Comparison of ENCODE assay signal across 8 mouse cellular contexts in the genomic region with DNA sequence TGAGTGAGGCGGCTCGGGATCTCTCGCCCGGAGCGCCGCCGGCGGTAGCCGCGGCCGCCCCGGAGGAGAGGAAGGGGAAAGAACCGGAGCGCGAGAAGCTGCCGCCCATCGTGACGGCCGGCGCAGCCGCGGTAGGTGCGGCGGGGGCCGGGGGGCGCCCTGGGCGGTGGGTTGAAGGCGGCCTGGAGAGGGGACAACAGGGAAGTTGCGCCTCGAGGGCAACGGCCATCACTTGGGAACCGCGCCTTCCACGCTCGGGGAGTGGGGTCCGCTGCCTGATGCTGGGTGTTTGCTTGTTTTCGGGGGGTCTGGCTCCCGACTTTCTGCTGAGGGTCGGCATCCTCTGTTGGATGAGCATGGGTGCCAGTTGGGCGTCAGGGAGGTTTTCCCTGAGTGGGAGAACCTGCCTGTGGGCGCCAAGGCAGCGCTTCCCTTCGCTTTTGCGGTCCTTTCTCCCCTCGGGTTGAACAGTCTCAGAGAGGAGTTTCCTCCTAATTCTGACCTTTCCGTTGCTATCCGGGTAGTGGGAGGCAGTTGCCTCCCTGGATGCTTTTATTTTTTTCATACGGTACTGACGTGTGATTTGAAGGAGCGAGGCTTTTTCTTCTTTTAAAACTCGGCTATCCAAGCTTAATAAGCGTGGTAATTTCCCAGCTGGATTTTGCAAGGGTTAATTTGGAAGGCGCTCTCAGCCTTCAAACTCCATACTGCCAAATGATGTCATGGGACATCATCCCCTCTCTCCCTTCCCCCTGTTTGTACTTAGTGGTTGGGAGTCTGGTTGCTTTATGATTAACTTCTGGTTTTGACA. TPM values are rescaled to one million over a fixed set of nuclear protein-coding genes. Genes with fewer than 3 reads are reported as not detected.
A peak's percentile ranks its signal among the peaks of the same experiment; 100 is the strongest.
DNase-seq lines count a peak whose midpoint lies in the region; ATAC-seq and TF ChIP-seq lines count a peak whose summit lies in the region.

No protein-coding gene starts in this region.

- no peaks in the 10 kb centered on the region for H3K9me3 ChIP-seq in limb, embryonic 13.5 days

- no peaks in the 10 kb centered on the region for H3K4me1 ChIP-seq in embryonic fibroblast, embryonic 13.5 days (ENCODE audit: control insufficient read depth, insufficient read depth, low read length)
- no peaks in the 10 kb centered on the region for H3K4me1 ChIP-seq in limb, embryonic 13.5 days

- H3K36me3 ChIP-seq in limb, embryonic 13.5 days, result no peaks in the 10 kb centered on the region

- peak overlapping the region; percentile 86 for H3K4me2 ChIP-seq in limb, embryonic 13.5 days (replicated peaks)

- DNase-seq in ovary, postnatal 10 days (ENCODE audit: low spot score), result peak; percentile 42
- no peak for DNase-seq in ovary, postnatal 36 days (ENCODE audit: low spot score)
- DNase-seq in heart, postnatal 10 days, result peak; percentile 63 to 65
- peak; percentile 84 for DNase-seq in neural tube, embryonic 10.5 days (ENCODE audit: extremely low spot score, low spot score)
- no peak for DNase-seq in c-Kit-positive CD71-positive TER-119-positive erythroid progenitor cells, embryonic 14.5 days (ENCODE audit: low spot score)

- no peak for TF ChIP-seq CTCF in embryonic fibroblast, embryonic 13.5 days (IDR thresholded peaks at IDR 0.05; ENCODE audit: borderline replicate concordance, insufficient read depth, low read length)

- peak; percentile 24 for ATAC-seq in activated CD4-positive, CD25-positive, alpha-beta regulatory T cell, adult 4 months
- ATAC-seq in limb, embryonic 13.5 days (ENCODE audit: low FRiP score, low read depth), result peak; percentile 83

- peaks cover 10% of the 10 kb centered on the region for H3K27me3 ChIP-seq in limb, embryonic 13.5 days

- no peak overlapping the region for H3K27ac ChIP-seq in embryonic fibroblast, embryonic 13.5 days (ENCODE audit: insufficient read depth, low read length)
- peak overlapping the region; percentile 58 for H3K27ac ChIP-seq in limb, embryonic 13.5 days

- WGBS in limb, embryonic 13.5 days, result under 1% methylated on average over 49 of the region's 53 CpGs

- intact Hi-C loops in heart, postnatal 10 days (cut with DNase I), result loop anchor here (2.0 to 10.0 kb wide), 3 partner anchors 16 to 460 kb away; partner anchors contain the start of gene Ppp1r3c

- H3K4me3 ChIP-seq in embryonic fibroblast, embryonic 13.5 days (ENCODE audit: insufficient read depth, low read length), result peak overlapping the region; percentile 74
- peak overlapping the region; percentile 77 for H3K4me3 ChIP-seq in limb, embryonic 13.5 days

- TF ChIP-seq POLR2A in embryonic fibroblast, embryonic 13.5 days (IDR thresholded peaks at IDR 0.05; ENCODE audit: low read depth, low read length), result no peak

- H3K9ac ChIP-seq in limb, embryonic 13.5 days, result peak overlapping the region; percentile 88

RNA-seq across cellular contexts. Expression of gene Hectd2, which starts 0.6 kb away (rescaled TPM):
- polyA plus RNA-seq in activated CD4-positive, CD25-positive, alpha-beta regulatory T cell, adult 4 months (2017; shearing (Covaris generic)), result 1 to 10 TPM in 1 of 2 experiments, under 1 TPM in 1; 0.63 to 1.5 TPM
- polyA plus RNA-seq in embryonic fibroblast, embryonic 13.5 days (2011; ENCODE audit: insufficient read length, low read depth, missing spikeins), result 7.9 and 9.1 TPM in 2 replicates
- total RNA-seq in heart, postnatal 10 days (2021), result 1 to 10 TPM; 3.0 to 3.1 TPM
- polyA plus RNA-seq in limb, embryonic 13.5 days (2015; fragmentation: Nextera tagmentation; extraction: Ambion mirVana), result 2.7 and 3.1 TPM in 2 replicates

Comparison
In these comparisons a context has a peak if more than half of its experiments do, and no peak if none do; other contexts are left out.
1. DNase-seq: peak in ovary, postnatal 10 days (single experiment), heart, postnatal 10 days (2 of 2) and neural tube, embryonic 10.5 days (single experiment); none in ovary, postnatal 36 days (single experiment) and c-Kit-positive CD71-positive TER-119-positive erythroid progenitor cells, embryonic 14.5 days (single experiment).